Mouse (Mus musculus): ENCODE results near the gene Gm5105.
A peak's percentile ranks its signal among the peaks of the same experiment; 100 is the strongest.

Gene Gm5105

GRCm38 (mm10) chr3:138067288-138067687 lies at the start of gene Gm5105:
Gene Gm5105, minus strand, starts transcription at chr3:138067388.
- no peak for DNase-seq (ENCODE audit: low spot score)

GRCm38 (mm10) chr3:138116871-138117270 lies 49.7 kb upstream of the Gm5105 start:
- peak; percentile 52 for DNase-seq (ENCODE audit: low spot score)

GRCm38 (mm10) chr3:138114106-138114505 lies 46.9 kb upstream of the Gm5105 start:
- no peak for DNase-seq (ENCODE audit: low spot score)

- no peak for DNase-seq (ENCODE audit: low spot score)
Measured at GRCm38 (mm10) chr3:138110910-138111782, 44.0 kb upstream of the Gm5105 start.

- DNase-seq (ENCODE audit: low spot score) = no peak
Measured at GRCm38 (mm10) chr3:138106887-138107286, 39.7 kb upstream of the Gm5105 start.

GRCm38 (mm10) chr3:138105056-138105455 lies 37.9 kb upstream of the Gm5105 start:
- DNase-seq (ENCODE audit: low spot score) = no peak

GRCm38 (mm10) chr3:138103690-138104089 lies 36.5 kb upstream of the Gm5105 start:
- DNase-seq (ENCODE audit: low spot score) = no peak

- no peak for DNase-seq (ENCODE audit: low spot score)
Measured at GRCm38 (mm10) chr3:138101936-138102335, 34.7 kb upstream of the Gm5105 start.

GRCm38 (mm10) chr3:138097718-138098117 lies 30.5 kb upstream of the Gm5105 start:
- no peak for DNase-seq (ENCODE audit: low spot score)

- DNase-seq (ENCODE audit: low spot score) = no peak
Measured at GRCm38 (mm10) chr3:138096263-138097028, 29.3 kb upstream of the Gm5105 start.

GRCm38 (mm10) chr3:138095718-138096117 lies 28.5 kb upstream of the Gm5105 start:
- DNase-seq (ENCODE audit: low spot score) = peak; percentile 78

- DNase-seq (ENCODE audit: low spot score) = peak; percentile 67
Measured at GRCm38 (mm10) chr3:138095301-138095700, 28.1 kb upstream of the Gm5105 start.

- no peak for DNase-seq (ENCODE audit: low spot score)
Measured at GRCm38 (mm10) chr3:138083896-138084295, 16.7 kb upstream of the Gm5105 start.

GRCm38 (mm10) chr3:138083073-138083637 lies 16.0 kb upstream of the Gm5105 start:
- no peak for DNase-seq (ENCODE audit: low spot score)

GRCm38 (mm10) chr3:138078701-138079100 lies 11.5 kb upstream of the Gm5105 start:
- no peak for DNase-seq (ENCODE audit: low spot score)

GRCm38 (mm10) chr3:138077476-138078340 lies 10.5 kb upstream of the Gm5105 start:
- DNase-seq (ENCODE audit: low spot score) = no peak

GRCm38 (mm10) chr3:138075209-138075608 lies 8.0 kb upstream of the Gm5105 start:
- DNase-seq (ENCODE audit: low spot score) = no peak

GRCm38 (mm10) chr3:138074214-138074613 lies 7.0 kb upstream of the Gm5105 start:
- DNase-seq (ENCODE audit: low spot score) = no peak

- no peak for DNase-seq (ENCODE audit: low spot score)
Measured at GRCm38 (mm10) chr3:138071476-138072073, 4.4 kb upstream of the Gm5105 start.

- no peak for DNase-seq (ENCODE audit: low spot score)
Measured at GRCm38 (mm10) chr3:138071004-138071403, 3.8 kb upstream of the Gm5105 start.

Measured in adipocyte (in vitro differentiated cells).